Mouse (Mus musculus) cerebellum, adult 2 months (tissue): ENCODE measurements around the gene Cct2. TPM values are rescaled to one million over a fixed set of nuclear protein-coding genes. Genes with fewer than 3 reads are reported as not detected.

Experiments
- DNase-seq, 2 experiments: peaks; one replicate each; pipeline ENCODE4 v3.0.0; 2021
- H3K27ac ChIP-seq: fragments of 200-500 bp; 2 replicates; pipeline ENCODE4 v1.5.1; 2012; ENCODE audit warnings: low read length, control low read depth, inconsistent platforms; ENCODE audit not compliant: insufficient read depth
- H3K27me3 ChIP-seq: fragments of 200-500 bp; 2 replicates; pipeline ENCODE4 v1.6.1; 2012; ENCODE audit warnings: inconsistent platforms, mild to moderate bottlenecking, low read length, moderate library complexity; ENCODE audit not compliant: control insufficient read depth, insufficient read depth
- H3K4me1 ChIP-seq: fragments of 200-500 bp; 2 replicates; pipeline ENCODE4 v1.6.1; 2011; ENCODE audit warnings: low read length; ENCODE audit not compliant: control insufficient read depth, insufficient read depth
- H3K4me3 ChIP-seq: fragments of 200-500 bp; replicated peaks from 2 replicates; pipeline ENCODE3; 2011; ENCODE audit warnings: mild to moderate bottlenecking, low read depth, low read length, control low read depth; ENCODE audit not compliant: insufficient read depth
- CTCF ChIP-seq: fragments of 200-500 bp; IDR thresholded peaks from 2 replicates; pipeline ENCODE4 v1.5.1; 2011; ENCODE audit warnings: low read depth, mild to moderate bottlenecking, control low read depth, low read length, moderate library complexity, borderline replicate concordance; ENCODE audit not compliant: insufficient read depth
- POLR2A ChIP-seq: fragments of 200-500 bp; IDR thresholded peaks from 2 replicates; pipeline ENCODE4 v1.6.1; 2011; ENCODE audit warnings: low read length, control low read depth, borderline replicate concordance; ENCODE audit not compliant: insufficient read depth
- WGBS: fragments of 180-500 bp; shearing (Covaris S2); methylation state at CpG from one replicate; pipeline ENCODE4 v1.1.7; 2018; 5-methylcytosine and 5-hydroxymethylcytosine counted together
- polyA plus RNA-seq: library from polyadenylated mRNA; depleted of rRNA; stranded (reverse); fragments of >200 nt; gene quantifications from 2 replicates; pipeline ENCODE4 v1.2.3, GENCODE M21; 2012; rRNA removed

Cct2 gene
- polyA plus RNA-seq = 148 and 153 TPM in 2 replicates

DNA sequence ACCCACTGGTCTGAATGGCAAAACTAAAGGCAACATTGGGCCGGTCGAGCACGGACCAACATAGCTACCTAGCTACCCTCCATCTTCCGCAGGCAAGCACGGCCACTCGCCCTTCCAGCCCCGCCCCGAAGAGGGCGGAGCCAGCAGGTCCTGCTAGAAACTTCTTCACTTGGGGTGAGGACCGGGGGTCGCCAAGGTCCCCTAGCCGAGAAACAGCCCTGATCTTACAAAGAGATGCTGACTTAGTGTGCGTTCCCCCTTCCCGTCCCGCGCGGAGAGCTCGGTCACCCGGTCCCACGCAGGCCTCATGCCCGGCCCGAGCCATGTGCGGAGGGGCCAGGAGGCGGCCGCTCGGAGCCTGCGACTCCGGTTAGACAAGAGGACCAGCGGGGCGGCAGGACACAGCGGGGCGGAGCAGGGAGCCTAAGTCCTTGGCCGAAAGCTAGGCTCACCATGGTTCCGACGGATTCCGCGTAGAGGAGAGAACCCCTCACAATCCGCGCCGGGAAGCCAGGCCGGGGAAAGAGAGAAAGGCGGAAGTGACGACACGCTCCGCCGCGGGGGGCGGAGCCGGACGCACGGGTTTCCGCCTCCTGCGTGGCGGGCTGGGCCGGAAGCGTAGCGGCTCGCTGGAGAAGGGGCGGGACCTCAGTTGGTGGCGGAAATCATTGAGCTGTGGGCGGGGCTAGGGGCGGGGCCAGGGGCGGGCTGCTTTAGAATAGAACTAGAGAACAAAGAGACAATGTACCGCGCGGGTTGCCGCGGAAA, at the start of gene Cct2:
Gene Cct2, minus strand, starts transcription at position 561 of the 768 bp plus-strand sequence.
- DNase-seq = peak; percentile 90 to 92
- Histone ChIP-seq H3K27me3 (no peaks in the 10 kb centered on the region), H3K27ac (no peak within 1 kb of the TSS), H3K4me1 (peaks cover 3% of the 10 kb centered on the region; the same call in 1 of the 2 replicates), H3K4me3 (peak within 1 kb of the TSS; percentile 67)
- TF ChIP-seq POLR2A (peak; percentile 82), CTCF (no peak)
- under 1% methylated on average over 68 of the region's 68 CpGs for WGBS

DNA sequence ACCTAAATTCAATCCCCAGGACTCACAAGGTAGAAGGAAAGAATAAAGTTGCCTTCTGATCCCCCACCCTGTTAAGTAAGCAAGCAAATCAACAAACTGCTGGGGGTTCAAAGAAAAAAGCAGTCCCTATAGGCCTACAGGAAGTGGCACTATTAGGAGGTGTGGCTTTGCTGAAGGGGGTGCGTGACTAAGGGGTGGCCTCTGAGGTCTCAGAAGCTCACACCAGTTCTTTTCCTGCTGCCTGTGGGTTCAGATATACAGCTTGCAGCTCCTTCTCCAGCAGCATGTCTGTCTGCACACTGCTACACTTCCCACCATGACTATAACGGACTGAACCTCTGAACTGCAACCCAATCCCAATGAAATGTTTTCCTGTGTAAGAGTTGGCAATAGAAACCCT, 48.9 kb upstream of the Cct2 start:
- DNase-seq = no peak
- Histone ChIP-seq H3K4me1 (0 out of 2 replicates have a peak, but pooled peaks cover 3% of the 10 kb centered on the region), H3K4me3 (no peak overlapping the region), H3K27me3 (no peaks in the 10 kb centered on the region), H3K27ac (no peak overlapping the region)
- WGBS = 74% methylated on average over 2 of the region's 2 CpGs
- no peak for TF ChIP-seq POLR2A
- TF ChIP-seq CTCF = no peak

DNA sequence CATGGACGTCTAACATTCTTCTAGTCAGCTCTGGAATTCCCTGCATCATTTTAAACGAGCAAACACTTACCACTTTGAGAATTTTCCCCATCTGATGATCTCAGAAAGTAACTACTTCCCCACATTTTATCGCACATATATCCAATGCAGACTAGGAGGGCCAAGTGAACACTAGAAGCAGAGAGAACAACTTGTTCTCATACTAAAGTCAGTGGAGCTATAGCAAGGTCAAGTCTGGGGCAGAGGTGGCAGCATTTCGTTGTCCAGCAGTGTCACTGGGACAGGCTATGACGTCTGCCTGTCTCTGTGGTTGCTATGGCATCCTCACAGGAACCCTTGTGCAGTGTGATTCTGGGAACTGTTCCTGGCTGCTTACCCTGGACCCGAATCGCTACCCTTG, 47.8 kb upstream of the Cct2 start:
- H3K4me1 ChIP-seq = 0 out of 2 replicates have a peak, but pooled peaks cover 3% of the 10 kb centered on the region
- no peak overlapping the region for H3K4me3 ChIP-seq
- DNase-seq = no peak
- no peak overlapping the region for H3K27ac ChIP-seq
- WGBS = 49% methylated on average over 7 of the region's 7 CpGs
- TF ChIP-seq CTCF (no peak), POLR2A (no peak)
- no peaks in the 10 kb centered on the region for H3K27me3 ChIP-seq

DNA sequence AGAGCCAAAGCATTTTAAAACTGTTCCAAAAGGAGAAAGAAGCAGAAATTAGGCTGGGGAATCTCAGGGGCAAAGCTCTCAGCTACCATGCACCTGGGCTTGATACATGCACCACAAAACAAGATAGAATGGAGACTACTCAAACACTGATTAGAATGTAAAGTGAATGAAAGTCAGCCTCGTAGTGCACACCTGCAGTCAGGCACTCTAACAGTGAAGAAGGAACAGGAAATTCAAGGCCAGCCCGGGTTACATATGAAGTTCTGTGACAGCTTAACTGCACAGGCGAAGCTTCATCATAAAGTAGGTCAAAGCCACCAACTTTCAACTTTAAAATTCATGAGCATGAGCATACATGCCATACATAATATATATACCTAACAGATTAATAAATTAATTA, 46.7 kb upstream of the Cct2 start:
- no peak overlapping the region for H3K4me3 ChIP-seq
- H3K4me1 ChIP-seq = 0 out of 2 replicates have a peak, but pooled peaks cover 5% of the 10 kb centered on the region
- no peak for DNase-seq
- TF ChIP-seq CTCF (no peak), POLR2A (no peak)
- 69% methylated on average over 3 of the region's 3 CpGs for WGBS
- no peak overlapping the region for H3K27ac ChIP-seq
- no peaks in the 10 kb centered on the region for H3K27me3 ChIP-seq

DNA sequence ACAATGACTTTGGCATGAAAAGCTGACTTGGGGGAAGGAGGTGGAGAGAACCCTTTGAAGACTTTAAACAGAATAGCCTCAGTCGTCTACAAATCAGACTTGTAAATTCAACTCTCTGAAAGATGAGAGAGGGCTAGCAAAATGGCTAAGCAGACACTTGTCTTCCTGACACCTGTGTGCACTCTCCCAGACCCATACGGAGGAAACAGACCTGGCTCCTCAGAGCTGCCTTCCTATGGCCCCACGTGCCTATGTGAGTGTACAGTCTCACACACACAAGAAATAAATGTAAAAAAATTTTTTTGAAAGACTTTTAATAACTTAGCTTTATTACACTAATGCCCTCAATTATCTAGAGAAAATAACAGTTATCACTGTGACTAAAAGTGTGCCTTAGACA, 43.1 kb upstream of the Cct2 start:
- Histone ChIP-seq H3K27me3 (no peaks in the 10 kb centered on the region), H3K27ac (no peak overlapping the region), H3K4me1 (peaks cover 6% of the 10 kb centered on the region; the same call in 1 of the 2 replicates), H3K4me3 (no peak overlapping the region)
- TF ChIP-seq CTCF (no peak), POLR2A (no peak)
- DNase-seq = no peak
- 53% methylated on average over 3 of the region's 3 CpGs for WGBS

DNA sequence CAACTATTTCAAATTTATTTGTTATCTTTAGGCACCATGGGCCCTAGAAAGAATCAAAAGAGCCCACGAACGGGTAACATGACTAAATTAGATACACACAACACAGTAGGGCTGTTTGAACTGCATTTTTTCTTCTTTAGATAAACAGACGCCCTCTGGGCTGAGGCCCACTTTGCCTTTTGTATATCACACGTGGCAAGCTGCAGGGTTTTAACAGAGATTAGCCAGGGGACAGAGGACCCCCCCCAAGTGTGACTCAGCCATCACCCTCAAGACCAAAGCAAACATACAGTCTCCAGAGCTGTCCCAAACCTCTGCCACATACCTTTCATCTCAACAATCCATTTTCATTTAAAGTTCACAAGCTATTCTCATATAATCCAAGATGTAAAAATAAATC, 42.6 kb upstream of the Cct2 start:
- TF ChIP-seq POLR2A = no peak
- TF ChIP-seq CTCF = no peak
- H3K4me3 ChIP-seq = no peak overlapping the region
- H3K4me1 ChIP-seq = peaks cover 4% of the 10 kb centered on the region; the same call in 1 of the 2 replicates
- H3K27me3 ChIP-seq = no peaks in the 10 kb centered on the region
- DNase-seq = no peak
- H3K27ac ChIP-seq = no peak overlapping the region
- WGBS = 42% methylated on average over 4 of the region's 4 CpGs

DNA sequence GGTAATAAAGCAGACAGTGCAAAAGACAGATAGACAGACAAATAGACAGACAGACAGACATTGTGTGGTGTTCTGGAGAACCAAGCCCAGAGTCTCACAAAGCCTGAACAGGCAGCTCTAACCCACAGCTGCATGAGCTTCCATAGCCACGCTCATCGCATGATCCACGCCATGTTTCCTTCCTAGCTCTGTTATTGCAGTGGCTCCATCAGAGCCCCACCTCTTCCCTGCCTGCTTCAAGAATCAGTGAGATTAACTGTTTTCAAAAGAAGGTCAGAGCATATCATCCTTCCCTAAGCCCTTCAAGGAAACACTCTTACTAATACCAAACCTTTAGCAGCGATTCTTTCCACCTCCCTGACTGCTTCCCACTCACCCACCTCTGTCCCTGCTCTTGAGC, 41.4 kb upstream of the Cct2 start:
- 81% methylated on average over 4 of the region's 4 CpGs for WGBS
- Histone ChIP-seq H3K4me3 (no peak overlapping the region), H3K4me1 (peaks cover 4% of the 10 kb centered on the region; the same call in 1 of the 2 replicates), H3K27me3 (no peaks in the 10 kb centered on the region), H3K27ac (no peak overlapping the region)
- DNase-seq = no peak
- TF ChIP-seq CTCF (no peak), POLR2A (no peak)

DNA sequence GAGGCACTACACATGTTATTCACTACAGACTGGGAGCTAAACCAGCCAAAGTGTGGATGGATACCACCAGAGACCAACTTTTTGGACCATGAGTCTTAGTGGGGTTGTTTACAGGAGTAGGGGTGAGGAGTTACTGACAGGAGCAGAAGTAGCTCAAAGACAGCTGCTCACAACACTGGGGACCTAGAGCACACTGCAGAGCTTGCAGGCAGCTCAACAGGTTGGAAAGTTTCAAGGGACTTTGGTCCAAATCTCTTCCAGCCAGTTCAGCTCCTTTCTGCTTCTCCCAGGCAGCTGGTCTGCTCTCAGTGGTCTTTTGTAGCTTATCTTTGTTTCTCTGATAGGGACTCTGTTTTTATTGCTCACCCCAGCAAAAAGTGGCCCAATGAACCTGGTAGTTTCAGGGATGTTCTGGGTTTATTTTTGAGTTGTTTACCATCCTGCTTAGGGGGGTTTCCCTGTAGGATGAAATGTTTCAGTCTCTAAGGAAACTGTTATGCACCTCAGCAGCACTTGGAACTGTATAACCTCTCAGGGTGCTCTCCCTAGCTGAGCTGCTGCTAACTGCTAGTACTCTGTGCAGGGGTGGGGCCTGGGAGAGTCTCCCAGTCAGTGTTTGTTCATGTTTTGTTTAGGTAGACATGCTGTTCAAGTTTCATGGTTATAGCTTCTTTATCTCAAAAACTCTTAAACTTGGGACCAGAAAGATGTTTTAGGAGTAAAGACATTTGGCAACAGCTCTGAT, 40.4 kb upstream of the Cct2 start:
- no peak for DNase-seq
- no peak overlapping the region for H3K4me3 ChIP-seq
- TF ChIP-seq CTCF (no peak), POLR2A (no peak)
- no peaks in the 10 kb centered on the region for H3K27me3 ChIP-seq
- H3K27ac ChIP-seq = no peak overlapping the region
- peaks cover 4% of the 10 kb centered on the region; the same call in 1 of the 2 replicates for H3K4me1 ChIP-seq
